Mouse (Mus musculus) mouse trophoblast stem cell (cell line): Measurements from ENCODE around the gene Plekha4.

Experiments used
- in situ Hi-C, 2 experiments: fragments of 300-500 bp; cut with MseI, MboI; formaldehyde crosslinking; loops; 2 replicates in 1 of 2; 3 replicates in 1 of 2; pipeline ENCODE4 v1.15.1; 2025

Gene Plekha4

DNA sequence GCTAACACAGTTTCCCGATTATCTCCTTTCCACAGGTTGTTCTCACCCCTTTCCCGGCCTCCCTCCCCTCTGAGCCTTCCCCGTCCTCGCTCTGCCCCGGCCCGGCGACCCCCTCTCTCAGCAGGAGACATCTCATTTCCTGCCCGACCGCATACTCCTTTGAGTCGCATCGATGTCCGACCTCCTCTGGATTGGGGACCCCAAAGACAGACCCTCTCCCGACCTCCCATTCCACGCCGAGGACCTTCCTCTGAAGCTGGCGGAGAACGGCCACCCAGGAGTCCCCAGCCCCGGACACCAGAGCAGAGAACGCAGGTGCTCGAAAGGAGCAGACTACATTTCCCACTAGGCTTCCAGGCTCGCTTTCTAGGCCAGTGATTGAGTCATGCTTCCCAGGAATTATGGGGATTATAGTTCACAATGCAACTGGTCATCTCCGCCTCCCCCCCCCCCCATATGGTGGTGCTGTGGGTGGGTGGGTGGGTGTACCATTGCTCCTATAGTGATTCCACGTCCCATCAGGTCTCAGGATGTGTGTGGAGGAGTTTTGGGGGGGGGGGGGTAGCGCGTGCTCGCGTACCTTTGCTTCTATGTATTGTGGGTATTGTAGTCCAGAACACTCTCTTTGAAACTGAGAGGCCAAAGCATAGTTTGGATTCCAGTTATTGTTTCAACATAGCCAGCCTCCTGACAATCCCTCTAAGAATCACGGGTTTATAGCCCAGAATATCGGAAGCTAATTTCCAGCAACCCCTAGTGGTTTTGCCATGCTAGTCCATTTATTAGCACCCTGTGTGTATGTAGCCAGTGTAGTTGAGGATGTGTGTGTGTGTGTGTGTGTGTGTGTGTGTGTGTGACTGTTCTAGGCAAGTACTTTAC is 12.3 kb downstream of the Plekha4 start:
- in situ Hi-C loops: no loop called here

- in situ Hi-C loops: no loop called here
These were observed 13.0 kb downstream of the Plekha4 start for GRCm38 (mm10) chr7:45539095-45539494.

- in situ Hi-C loops: no loop called here
These were observed 14.1 kb downstream of the Plekha4 start for GRCm38 (mm10) chr7:45540213-45540612.

DNA sequence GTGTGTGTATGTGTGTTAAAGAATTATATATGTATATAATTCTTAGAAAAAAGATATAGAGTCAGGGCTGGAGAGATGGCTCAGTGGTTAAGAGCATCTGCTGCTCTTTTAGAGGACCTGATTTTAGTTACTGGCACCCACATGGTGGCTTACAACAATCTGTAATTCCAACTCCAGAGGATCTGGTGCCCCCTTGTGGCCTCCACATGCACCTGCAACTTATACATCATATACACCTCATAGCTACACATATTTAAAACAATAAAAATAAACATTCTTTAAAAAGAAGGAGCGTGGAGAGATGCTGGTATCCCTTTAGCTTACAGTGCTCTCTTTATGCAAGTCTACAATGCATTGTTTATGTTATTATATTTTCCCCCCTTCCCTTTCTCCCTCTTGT is 18.4 kb downstream of the Plekha4 start:
- in situ Hi-C loops: no loop called here

DNA sequence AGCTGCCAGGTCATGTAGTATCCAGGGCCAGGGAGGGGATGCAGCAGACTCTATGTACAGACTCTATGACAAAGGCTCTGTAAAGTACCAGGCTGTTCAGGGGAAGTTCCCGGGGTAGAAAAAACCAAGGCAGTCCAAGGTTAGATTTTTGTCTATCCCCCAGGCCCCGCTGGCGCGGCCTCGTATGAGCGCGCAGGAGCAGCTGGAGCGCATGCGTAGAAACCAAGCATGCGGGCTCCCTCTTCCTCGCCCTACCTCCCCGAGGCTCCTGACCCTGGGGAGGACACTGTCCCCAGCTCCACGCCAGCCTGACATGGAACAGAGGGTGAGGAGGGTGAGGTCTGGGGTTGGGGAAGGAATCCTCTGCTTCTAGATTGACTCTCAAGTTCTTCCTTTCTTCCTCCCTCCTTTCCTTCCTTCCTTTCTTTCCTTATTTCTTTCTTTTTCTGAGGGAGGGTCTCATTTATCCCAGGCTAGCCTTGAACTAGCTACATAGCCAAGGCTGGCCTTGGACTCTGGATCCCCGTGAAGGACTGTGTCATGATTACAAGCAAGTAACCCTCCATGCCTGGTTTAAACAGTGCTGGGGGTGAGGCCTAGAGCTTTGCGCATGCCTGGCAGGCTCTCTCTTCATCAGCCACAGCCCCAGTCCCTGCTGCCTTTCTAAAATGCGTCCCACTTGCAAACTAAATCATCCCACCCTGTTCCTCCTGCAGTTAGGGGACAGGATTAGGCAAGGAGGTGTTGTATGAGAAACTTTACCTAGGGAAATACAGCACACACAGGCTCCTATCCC is 23.7 kb downstream of the Plekha4 start:
- in situ Hi-C loops: no loop called here

- in situ Hi-C loops: no loop called here
These were observed 24.8 kb downstream of the Plekha4 start for GRCm38 (mm10) chr7:45550821-45551511.

DNA sequence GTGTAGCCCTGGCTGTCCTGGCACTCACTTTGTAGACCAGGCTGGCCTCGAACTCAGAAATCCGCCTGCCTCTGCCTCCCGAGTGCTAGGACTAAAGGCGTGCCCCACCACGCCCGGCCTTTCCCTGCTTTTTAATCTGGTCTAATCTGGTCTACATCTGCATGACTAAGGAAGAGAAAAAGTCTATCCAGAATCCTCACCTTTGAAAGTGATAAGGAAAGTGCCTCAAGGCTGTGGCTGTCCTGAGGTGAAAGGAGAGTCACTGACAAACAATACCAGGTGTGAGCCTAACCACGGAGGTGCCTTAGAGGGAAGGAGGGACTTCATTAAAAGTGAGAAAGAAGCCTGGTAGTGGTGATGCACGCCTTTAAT is 25.4 kb downstream of the Plekha4 start:
- in situ Hi-C loops: no loop called here

DNA sequence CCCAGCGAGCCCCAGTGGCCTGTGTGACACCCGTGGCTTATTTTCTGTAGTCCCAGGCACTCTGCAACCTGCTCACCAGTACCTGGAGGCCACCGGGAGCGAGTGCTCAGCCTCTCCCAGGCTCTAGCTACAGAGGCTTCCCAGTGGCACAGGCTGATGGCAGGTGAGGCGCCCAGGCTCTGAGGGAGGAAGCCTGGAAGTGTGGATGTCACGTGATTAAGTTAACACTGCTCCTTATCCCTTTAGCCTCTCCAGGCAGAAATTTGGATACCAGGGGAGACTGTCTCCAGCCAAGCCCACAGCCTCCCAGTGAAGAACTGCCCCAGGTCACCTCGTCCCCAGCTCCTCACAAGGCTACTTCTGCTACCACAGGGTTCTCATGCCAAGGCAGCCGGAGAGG is 27.4 kb downstream of the Plekha4 start:
- in situ Hi-C loops: no loop called here

- in situ Hi-C loops: no loop called here
These were observed 27.9 kb downstream of the Plekha4 start for GRCm38 (mm10) chr7:45553990-45554389.

DNA sequence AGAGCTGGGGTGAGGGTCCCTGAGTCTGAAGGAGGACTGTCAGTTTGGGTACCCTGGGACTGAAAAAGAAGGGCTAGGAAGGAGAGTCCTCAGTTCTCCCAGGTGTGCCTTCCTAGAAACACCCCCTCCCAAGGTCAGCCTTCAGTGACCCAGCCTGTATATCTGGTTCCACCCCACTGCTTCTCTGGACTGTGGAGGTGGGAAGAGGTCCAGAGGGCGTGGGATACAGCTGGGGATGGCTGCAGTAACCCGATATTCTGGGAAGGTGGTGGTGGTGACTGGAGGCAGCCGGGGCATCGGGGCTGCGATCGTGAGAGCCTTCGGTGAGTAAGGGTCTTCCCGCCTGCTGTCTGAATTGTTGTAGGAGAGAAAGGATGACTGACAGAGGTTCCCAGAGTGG is 28.6 kb downstream of the Plekha4 start, which contains the start of gene Hsd17b14:
Gene Hsd17b14, plus strand, starts transcription at position 150 of the 400 bp plus-strand sequence.
- in situ Hi-C loops: no loop called here

DNA sequence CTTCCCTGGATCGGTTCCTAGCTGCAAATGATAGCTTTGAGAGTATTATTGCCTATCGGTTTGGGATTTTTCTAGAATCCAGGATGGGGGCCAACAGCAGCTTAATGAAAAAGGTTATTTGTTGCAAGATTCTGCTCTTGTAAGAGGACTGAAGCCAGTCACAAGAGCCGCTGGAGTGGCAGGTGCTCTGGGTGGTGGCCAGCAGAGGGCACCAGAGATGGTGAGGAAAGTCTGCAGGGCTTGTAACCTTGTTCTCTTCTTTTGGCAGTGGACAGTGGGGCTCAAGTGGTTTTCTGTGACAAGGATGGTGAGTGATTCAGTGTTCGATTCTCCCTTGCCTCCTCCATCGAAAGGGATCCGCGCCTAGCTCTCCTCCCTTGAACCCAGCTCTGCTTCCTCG is 29.7 kb downstream of the Plekha4 start:
- in situ Hi-C loops: no loop called here

- in situ Hi-C loops: no loop called here
These were observed 32.8 kb downstream of the Plekha4 start for GRCm38 (mm10) chr7:45558907-45559306.

DNA sequence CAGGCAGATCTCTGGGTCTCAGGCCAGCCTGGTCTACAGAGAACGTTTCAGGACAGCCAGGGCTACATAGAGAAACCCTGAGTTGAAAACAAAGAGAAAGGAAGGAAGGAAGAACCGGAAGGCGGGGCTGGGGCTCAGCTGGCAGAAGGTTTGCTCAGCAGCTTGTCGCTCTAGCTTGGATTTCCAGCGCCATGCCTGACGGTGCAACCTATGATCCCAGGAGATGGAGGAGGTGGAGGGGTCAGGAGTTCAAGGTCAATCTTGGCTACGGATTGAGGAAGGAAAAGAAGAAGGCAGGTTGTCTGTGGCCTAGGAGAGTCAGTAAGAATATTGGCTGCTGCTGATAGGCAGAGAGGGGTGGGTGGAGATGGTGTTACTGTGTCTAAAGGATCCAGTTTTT is 34.1 kb downstream of the Plekha4 start:
- in situ Hi-C loops: loop anchor here in 1 of 2 experiments (10.0 kb wide), 1 partner anchor 85 kb away; no protein-coding TSS in a partner anchor

- in situ Hi-C loops: loop anchor here in 1 of 2 experiments (10.0 kb wide), 1 partner anchor 86 kb away; no protein-coding TSS in a partner anchor
These were observed 34.9 kb downstream of the Plekha4 start for GRCm38 (mm10) chr7:45560843-45561623.

GRCm38 (mm10) chr7:45561624-45562520 is 35.7 kb downstream of the Plekha4 start:
- in situ Hi-C loops: loop anchor here in 1 of 2 experiments (10.0 kb wide), 1 partner anchor 87 kb away; no protein-coding TSS in a partner anchor

- in situ Hi-C loops: loop anchor here in 1 of 2 experiments (10.0 kb wide), 1 partner anchor 90 kb away; no protein-coding TSS in a partner anchor
These were observed 38.7 kb downstream of the Plekha4 start for GRCm38 (mm10) chr7:45564811-45565210.

DNA sequence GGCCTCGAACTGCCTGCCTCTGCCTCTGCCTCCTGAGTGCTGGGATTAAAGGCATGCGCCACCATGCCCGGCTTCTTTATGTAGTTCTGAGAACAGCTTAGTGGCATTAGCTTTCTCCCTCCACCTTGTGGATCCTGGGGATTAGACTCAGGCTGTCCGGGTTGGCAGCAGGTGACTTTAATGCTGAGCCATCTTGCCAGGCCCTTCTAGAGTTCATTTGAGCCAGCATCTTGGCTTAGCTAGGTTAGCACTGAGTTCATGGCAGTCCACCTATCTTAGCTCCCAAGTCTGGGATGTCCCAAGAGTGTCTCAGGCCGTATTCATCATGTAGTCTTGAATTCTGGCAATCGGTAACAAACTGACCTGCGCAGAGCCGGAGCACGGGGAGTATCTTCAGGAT is 39.3 kb downstream of the Plekha4 start:
- in situ Hi-C loops: loop anchor here in 1 of 2 experiments (10.0 kb wide), 1 partner anchor 91 kb away; no protein-coding TSS in a partner anchor

GRCm38 (mm10) chr7:45567112-45567779 is 41.1 kb downstream of the Plekha4 start:
- in situ Hi-C loops: loop anchor here in 1 of 2 experiments (10.0 kb wide), 1 partner anchor 92 kb away; no protein-coding TSS in a partner anchor
